Mouse (Mus musculus) layer of hippocampus, adult 9-10 months (tissue): ENCODE data around the gene Dpy19l2.
"Not testable (repeated sequence)": the region's sequence is repeated elsewhere in the genome, so short reads cannot be mapped to it uniquely, and the experiment has no call there.

Source experiments
- DNase-seq: peaks from one replicate; pipeline ENCODE4 v3.0.0; 2022; ENCODE audit warnings: low spot score

Gene Dpy19l2

DNA sequence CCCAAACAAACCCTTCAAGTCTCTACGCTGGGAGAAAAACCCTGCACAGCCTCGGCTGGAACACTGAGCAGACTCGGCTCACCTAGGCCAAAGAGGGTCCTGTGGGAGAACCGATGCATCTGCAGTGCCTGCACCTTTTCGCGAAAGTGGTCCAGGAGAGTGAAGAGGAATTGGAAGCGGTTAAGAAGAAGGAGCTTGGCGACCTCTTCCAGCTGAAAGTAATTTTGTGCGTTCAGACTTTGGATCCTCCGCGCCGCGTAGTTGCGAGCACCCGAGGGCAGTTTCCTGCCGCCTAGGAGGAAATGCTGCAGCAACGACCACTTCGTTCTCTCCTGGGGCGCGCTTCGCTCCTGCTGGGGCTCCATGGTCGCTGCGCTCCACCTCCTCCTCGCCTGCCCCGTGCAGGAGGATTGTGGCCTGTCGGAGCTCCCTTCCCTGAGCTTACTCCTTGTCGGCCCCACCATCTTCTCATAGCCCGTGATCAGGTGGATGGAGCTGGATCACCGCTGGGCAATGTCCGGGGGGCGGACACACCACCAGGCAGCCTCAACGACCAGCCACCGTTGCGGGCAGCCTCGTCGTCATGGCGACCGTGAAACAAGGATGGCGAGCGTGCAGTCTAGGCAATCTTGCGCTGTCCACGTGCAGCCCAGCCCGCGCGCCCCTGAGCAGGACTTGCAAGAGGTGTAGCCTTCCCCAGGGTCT lies at the start of gene Dpy19l2:
TSS of gene Dpy19l2 (minus strand) at position 594 of the 705 bp plus-strand sequence.
- no peak for DNase-seq

- DNase-seq, result no peak
Observed at GRCm38 (mm10) chr9:24744958-24745357, 48.9 kb upstream of the Dpy19l2 start.

- no peak for DNase-seq
Observed at GRCm38 (mm10) chr9:24701246-24701645, 5.2 kb upstream of the Dpy19l2 start.

GRCm38 (mm10) chr9:24696405-24696778 lies 299 bp upstream of the Dpy19l2 start:
- no peak for DNase-seq

DNA sequence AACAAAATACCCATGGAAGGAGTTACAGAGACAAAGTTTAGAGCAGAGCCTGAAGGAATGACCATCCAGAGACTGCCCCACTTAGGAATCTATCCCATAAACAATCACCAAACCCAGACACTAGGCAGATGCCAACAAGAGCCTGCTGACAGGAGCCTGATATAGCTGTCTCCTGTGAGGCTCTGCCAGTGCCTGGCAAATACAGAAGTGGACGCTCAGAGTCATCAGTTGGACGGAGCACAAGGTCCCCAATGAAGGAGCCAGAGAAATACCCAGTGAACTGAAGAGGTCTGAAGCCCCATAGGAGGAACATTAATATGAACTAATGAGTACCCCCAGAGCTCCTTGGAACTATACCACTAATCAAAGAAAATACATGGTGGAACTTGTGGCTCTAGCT lies 58.8 kb downstream of the Dpy19l2 start:
- not testable (repeated sequence) for DNase-seq

- DNase-seq, result no peak
Observed at GRCm38 (mm10) chr9:24624896-24625295, 71.2 kb downstream of the Dpy19l2 start, which contains the start of gene Cypt4. Gene Cypt4, plus strand, starts transcription at chr9:24625196.

DNA sequence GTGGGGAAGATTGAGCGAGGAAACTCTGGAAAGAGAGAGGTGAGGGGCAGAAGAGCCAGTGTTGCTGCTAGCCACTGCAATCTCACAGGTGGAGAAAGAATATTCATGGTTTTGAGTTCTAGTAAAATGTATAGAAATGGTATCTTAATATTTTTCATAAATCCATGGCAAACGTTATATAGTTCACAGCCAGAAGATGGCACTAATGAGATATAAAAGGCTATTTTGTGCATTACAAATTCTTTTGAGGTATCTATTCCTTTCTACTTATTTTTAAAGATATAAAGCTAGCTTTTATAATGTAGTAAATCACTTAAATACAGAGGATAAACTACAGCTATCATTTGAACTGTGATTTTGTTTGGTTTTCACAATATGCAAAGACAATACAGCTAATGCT lies 157.9 kb downstream of the Dpy19l2 start:
- no peak for DNase-seq

GRCm38 (mm10) chr9:24516575-24517139 lies 179.4 kb downstream of the Dpy19l2 start:
- peak; percentile 83 for DNase-seq

- DNase-seq, result no peak
Observed at GRCm38 (mm10) chr9:24514078-24514469, 182.0 kb downstream of the Dpy19l2 start.

GRCm38 (mm10) chr9:24513290-24514077 lies 182.6 kb downstream of the Dpy19l2 start:
- no peak for DNase-seq

DNA sequence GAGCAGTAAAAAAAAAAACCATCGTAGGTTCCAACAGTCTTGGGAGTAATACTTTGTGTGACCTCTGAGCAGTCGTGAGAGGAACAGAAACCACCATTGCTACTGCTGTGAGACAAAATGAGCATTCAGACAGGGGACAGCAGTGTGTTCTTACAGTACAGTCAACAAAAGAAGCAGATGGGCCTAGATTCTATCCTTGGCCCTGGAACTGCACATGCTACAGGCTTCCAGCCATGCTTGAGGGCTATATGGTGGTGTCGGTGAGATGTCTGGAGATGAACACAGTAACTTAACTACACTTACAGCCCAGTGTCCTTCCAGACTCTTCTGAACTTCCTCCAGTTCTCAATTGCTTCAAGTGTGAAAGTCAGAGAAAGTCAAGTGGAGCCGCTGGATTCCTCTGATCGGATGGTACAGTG lies 184.0 kb downstream of the Dpy19l2 start:
- no peak for DNase-seq

DNA sequence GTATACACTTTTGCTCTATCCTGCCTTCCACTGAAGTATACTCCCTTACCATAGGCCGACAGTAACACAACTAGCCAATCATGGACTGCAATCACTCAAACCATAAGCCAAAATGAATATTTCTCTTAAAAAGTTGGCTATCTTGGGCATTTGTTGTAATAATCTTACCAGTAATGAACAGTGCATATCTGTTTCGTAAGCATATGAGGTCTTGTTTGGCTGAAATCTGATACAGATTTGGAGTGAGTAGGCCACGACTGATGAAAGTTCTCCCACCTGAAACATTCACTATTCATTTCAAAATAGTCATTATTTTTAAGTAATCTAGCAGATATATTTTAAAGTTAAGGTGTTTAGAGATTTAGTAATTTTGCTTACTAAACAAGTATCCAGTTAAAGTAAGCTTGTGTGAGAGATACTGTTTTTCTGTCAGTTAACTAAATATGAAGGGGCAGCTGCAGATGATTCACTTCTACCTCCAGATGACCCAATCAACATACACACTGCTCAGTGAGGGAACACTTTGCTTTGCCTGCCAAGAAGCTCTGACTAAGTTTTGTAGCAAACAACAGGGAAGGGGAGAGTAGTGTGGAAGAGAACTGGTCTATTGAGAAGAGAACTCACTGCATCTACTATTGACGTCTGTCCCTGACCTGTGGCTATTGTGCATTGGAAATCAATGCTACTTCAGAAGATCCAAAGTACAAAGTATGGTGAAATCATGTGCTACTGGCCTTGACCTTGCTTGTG lies 184.5 kb downstream of the Dpy19l2 start:
- DNase-seq, result no peak

DNA sequence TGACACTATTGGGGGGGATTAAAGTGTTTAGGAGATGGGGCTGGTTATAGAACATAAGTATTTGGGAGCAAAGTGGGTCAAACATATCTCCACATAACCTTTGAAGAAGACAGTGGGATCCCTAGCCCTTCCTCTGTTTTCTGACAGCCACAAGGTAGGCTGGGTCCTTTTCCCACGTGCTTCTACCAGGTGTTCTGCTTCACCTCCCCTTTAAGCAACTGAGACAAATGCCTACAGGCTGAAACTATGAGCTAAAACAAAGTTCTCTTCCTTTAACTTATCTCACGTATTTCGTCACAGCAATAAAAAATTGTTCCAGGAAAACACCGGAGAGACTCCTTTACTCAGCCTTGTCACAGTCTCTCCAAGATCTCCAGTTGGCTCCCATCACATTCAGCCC lies 187.2 kb downstream of the Dpy19l2 start:
- DNase-seq, result no peak
